Mouse (Mus musculus) cerebellum, adult 18-20 months (tissue): ENCODE measurements around the gene Olfm2.

Experiments used
- DNase-seq, 2 experiments: peaks; one replicate each; pipeline ENCODE4 v3.0.0; 2021

The Olfm2 gene

DNA sequence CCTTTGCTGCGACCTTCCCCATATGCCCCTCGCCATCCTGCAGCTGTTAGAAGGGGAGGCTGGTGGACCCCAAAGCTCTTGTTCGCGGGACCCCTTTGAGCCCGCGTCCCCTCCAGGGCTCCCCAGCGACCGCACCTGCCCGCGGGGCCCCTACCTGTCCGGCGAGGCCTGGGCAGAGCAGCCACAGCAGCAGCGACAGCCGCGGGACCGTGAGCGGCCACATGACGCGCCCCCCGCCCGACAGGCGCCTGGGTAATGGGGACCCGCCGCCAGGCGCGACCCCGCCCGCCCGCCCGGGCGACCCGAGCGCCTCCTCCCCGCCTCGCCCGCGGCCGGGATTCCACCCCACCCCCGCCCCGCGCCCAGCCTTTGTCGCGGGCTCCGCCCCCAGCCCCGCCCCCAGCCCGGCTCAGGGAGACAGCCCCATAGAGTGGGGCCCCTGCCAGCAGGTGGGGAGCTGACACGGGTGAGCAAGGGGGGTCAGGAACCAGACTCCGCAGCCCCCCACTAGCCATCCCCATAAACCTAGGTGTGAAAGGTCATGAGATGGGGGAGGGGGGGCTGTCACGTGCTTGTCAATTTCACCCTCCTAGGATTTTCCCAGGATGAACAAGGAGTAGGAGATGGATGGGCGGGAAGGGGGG is at the start of gene Olfm2:
TSS of gene Olfm2 (minus strand) at position 333 of the 644 bp plus-strand sequence.
- DNase-seq = no peak

DNA sequence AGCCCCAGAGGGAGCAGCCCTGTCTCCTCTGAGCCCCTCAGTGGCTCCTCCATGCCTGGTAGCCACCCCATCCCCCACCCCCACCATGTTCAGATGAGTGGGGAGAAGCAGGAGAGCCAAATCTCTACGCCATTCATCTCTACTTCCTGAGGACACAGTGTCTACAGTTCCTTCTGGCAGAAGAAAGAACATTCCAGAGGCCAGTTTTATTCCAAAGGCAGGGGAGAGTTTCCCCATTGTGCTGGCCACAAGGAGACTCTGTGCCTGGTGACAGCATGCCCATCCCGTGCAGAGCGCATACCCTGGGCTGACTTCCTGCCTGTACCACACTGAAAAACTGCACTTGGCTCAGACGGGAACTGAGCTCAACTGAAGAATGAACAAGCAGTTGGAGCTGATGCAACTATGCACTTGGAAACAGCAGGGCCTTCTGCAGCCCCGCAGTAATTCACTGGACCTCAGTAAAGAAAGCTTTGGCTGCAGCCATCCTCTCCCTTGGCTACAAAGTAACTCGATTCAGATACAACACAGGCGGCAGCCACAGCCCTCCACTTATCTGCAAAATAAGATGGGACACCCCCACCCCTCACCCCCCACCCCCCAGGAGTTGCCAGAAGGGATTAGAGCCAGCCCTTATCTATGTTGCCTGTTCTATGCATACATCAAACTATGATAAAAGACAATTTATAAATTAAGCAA is 48.1 kb upstream of the Olfm2 start:
- DNase-seq = peak; percentile 13 to 32

DNA sequence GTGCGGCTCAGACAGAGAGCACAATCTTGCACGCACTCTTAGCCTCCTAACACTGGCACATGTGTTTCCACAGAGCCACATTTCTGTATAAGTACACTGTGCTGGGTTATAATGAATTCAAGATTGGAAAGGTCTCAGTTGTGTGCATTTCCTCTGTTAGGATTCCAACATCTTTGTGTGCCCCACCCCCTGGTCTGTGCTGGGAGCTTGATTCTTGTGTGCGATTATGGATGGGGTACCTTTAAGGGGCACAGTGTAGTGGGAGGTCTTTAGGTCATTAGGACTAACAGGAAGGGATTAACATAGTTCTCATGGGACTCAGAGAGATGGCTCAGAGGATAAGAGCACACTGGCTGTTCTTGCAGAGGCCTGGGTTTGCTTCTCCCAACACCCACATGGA is 44.2 kb upstream of the Olfm2 start:
- DNase-seq = no peak

DNA sequence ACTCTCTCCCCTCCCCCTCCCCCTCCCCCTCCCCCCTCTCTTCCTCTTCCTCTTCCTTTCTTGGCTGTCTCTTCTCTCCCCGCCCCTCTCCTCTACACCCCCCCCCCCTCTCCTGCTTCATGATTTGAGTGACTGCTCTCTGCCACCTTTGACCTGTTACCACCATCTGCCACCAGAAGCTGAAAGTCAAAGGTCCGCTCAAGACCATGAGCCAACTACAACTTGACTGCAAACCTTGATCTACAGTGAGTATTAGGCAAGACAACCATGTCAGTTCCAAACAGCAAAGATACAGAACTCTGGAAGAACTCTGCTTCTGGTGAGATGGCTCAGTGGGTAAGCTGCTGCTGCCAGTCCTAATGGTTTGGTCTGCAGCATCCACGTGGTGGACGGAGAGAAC is 43.5 kb upstream of the Olfm2 start:
- DNase-seq = no peak

DNA sequence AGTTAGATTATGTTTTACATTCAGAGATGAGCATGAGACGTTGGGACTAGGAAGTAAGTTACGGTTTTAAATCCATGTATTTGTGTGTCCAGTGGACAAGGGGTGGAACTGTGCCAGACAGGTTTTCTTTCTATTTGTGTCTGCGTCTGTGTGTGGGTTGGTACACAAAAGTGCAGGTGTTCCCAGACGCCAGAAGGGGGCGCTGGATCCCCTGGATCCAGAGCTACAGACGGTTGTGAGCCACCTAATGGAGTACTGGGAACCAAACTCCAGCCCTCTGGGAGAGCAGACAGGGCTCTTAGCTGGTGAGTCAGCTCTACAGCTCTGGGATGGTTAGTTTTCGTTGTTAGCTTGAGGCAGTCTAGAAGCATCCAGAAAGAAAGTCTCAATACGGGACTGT is 41.8 kb upstream of the Olfm2 start:
- no peak for DNase-seq

DNA sequence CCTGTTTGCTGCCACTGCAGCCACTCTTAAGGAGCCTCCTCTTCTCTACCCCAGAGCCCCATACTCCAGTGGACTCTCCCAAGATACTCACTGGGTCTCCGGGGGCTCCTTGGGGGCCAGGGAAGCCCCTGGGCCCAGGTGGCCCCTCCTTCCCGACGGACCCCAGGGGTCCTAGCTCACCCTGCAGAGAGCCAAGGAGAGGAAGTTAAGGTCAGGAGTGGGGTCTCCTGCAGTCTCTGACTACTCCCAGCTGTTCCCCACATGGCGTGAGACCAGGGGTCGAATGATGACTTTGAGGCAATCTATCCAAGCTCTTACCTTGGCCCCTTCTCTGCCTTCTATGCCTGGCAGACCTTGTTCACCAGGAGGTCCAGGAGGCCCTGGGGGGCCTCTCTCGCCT is 38.9 kb upstream of the Olfm2 start:
- DNase-seq = no peak

DNA sequence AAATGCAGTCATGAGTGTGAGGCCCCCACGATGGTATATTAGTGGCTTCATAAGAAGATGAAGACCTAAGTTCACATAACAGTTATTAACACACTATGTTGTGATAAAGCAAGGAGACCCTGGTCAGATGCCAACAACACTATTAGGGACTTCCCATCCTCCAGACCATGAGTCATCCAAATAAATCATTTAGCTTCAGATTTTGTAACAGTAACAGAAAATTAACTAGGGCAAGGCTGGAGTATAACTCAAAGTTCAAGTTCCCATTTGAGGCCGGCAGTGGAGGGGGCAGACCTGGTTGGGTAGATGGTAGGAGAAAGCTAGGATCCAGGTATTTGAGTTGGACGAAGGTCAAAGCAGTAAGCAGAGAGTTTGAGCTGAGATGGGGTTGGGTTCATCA is 35.1 kb upstream of the Olfm2 start:
- no peak for DNase-seq

DNA sequence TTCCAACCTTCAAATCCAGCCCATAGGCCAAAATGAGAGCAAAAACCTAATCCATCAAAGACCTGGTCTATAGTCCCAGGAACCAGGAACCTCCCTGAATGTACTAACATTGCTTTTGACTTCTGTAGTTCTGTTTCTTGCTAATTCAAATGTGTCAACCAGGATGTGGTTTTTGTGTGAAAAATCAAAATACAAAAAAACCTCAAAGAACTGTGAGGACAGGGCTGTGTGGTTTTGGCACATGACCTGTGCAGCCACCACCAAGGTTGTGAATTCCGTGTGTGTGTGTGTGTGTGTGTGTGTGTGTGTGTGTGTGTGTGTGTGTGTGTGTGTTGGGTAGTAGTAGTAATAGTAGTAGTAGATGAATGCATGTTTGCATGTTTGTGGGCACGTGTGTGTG is 19.1 kb upstream of the Olfm2 start:
- no peak for DNase-seq

DNA sequence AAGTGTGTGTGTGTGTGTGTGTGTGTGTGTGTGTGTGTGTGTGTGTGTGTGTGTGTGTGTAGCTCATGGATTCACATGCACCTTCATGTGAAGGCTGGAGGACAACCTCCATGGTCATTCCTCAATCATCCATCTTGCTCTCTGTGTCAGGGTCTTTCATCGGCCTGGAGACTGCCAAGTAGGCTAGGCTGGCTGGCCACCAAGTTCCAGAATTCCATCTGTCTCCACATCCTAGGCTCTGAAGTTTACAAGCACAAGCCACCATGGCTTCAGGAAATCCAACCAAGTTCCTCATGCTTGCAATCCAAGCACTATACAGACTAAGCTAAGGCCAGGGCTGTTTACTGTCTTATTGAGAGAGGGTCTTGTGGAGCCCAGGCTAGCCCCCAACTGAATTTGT is 16.9 kb upstream of the Olfm2 start:
- DNase-seq = no peak

DNA sequence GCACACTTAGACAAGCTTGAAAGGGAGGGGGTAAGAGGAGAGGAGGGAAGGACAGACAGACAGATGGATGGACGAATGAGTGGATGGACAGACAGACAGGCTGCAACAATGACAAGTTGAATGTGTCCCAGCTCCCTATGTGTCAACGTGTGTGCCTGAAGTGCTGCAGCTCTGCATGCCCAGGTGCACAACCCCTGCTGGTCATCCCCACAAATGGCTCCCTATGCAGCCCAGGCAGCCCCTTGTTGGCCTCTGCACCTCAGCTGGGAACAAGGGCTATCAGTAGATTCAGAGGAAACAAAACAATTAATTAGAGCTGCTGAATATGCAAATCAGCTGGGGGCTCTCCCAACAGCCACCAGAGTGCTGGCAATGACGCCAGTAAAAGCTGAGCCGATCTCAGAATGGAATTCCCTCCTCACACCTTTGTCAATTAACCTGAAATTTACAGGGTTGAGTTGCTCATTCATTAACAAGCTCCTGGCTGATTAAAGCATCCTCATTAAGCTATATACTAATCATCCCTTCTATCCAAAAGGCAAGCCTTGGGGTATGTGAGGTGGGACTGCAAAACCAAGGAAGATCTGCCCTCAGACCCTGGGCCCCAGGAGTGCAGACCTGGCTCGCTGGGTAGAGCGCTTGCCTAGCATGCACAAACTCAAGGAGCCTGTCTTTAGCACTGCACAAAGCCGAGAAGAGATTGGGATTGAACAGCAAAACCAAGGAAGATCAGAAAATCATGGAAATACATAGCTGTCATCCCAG is 16.2 kb upstream of the Olfm2 start:
- DNase-seq = no peak

DNA sequence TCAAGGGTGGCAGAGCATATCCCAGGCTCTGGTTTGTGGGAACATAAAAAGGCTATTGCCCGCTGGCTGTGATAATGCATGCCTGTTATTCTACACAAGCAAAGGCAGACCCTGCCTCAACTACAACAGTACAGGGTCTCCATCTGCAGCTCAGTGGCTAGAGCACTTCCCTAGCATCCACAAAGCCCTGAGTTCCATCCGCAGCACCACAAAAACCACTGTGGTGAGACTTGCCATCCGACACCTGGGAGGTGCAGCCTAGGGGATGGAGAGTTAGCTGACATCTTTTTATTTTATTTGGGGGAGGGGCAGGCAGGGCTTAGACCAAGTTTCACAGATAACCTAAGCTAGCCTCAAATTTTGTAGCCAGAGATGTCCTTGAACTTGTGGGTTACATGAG is 15.2 kb upstream of the Olfm2 start:
- DNase-seq = no peak

DNA sequence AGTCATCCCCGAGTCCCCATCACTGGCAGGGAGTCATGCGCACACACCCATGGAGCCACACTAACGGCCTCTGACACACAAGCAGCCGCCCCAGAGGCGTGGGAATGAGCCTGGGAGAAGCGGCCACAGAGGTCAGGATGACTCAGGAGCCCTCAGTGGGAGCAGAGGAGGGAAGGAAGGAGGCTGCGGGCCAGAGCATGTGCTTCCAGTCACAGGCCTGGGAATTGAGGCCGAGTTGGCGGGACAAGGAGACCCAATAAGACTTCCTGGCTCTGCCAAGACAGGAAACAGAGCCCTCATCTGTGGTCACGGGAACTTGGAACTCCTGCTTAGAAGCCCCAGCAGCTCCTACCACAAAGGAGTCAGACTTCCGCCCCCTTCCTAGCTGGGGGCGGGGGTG is 14.7 kb upstream of the Olfm2 start:
- DNase-seq = no peak

DNA sequence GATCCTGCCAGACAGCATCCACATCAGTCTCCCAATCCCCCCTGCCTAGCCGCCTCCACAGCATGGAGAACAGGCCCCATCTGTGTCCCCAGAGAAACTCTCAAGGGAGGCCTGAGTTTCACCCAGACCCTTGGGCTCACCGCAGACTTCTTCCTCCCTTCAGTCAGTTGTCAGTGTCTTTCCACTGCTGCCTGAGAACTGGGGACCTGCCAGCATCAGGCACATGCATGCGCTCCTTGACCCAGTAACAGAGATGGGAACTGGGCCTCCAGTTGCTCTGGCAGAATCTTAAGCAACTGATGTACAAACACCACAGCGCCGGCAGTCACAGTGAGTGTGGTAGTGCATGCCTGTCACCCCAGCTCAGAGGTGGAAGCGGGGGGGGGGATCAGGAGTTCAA is 12.7 kb upstream of the Olfm2 start:
- DNase-seq = no peak

DNA sequence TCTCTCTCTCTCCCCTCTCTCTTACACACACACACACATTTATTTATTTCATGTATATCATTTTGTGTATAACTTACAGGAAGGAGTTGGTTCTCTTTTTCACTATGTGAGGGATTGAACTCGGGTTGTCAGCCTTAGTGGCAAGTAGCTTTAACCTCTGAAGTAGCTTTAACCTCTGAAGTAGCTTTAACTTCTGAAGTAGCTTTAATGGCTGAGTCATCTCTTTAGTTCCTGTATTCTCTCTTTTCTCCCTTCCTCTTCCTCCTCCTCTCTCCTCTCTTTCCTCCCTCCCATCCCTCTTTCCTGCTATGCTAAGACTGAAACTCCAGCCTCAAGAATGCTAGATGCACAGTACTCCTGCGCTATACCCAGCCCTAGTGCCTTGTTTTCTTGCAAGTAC is 12.1 kb upstream of the Olfm2 start:
- DNase-seq = no peak

DNA sequence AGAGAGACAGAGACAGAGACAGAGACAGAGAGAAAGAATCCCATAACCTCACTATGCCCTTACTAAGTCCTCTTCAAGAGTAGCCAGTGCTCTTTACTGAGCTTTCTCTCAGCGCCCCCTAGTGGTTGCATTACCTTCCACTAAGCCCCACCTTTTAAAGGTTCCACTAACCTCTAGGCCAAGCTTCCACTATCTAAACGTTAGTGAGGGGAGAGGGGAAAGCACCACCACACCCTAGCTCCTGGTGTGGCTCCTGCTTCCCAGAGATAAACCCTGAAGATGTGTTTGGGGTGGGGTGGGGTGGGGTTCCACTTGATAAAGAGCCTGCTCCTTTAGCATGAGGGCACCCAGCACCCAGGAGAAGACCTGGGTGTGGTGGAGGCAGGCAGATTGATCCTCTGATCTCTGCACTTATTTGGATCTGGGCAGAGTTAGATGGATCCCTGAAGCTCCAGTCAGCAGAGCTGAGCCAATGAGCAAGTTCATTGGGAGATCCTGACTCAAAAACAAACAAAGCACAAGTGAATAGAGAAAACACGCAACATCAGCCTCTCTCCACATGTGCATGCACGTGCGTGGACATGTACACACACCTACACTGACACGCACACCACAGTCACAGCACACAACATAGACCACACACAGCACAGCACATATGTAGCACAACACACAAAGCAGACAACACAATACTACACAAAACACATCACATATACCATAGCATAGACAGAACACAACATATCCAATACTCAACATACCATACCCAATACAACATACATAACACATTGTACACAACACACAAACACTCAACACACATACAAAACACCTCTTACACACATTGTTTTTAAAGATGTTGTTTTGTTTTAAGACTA is 11.2 kb upstream of the Olfm2 start:
- peak; percentile 50 to 57 for DNase-seq

DNA sequence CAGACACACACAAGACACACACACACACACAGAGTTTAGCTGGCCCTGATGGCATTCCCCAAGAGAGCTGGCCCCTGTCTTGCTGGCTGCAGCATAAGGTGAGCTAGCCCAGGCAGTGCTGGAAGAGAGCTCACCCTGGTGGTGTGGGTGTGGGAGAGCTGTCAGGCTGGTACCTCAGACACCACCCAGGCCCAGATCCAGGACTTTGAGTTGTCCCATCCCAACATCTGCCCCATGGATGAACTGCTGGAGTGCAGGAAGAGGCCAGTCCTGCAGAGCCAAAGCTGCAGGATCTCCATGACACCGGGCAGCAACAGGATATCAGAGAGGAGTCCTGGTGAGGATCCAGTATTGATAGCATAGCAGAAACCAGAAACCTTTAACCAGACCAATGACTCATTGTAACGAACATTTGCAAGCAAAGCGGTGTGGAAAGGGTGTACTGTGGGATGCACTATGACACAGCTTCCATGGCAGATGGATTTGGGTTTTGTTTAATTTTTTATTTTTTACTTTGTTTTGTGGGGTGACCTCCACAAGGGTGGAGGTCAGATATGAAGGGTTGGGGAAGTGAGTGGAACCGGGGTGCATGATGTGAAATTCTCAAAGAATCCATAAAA is 10.0 kb upstream of the Olfm2 start:
- DNase-seq = no peak

DNA sequence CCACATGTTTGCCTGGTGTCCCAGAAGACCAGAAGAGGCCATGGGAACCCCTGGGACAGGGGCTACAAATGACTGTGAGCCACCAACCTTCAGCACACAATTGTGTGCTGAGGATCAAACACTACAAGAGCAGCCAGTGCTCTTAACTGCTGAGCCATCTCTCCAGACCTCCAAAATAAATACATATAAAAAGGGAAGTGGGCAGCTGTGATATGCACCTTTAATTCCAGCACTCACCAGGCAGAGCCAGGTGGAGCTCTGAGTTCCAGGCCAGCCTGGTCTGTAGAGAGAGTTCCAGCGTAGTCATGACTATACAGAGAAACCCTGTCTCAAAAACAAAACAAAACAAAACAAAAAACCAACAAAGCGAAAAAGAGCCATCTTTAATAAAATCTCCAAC is 8.2 kb upstream of the Olfm2 start:
- DNase-seq = no peak

DNA sequence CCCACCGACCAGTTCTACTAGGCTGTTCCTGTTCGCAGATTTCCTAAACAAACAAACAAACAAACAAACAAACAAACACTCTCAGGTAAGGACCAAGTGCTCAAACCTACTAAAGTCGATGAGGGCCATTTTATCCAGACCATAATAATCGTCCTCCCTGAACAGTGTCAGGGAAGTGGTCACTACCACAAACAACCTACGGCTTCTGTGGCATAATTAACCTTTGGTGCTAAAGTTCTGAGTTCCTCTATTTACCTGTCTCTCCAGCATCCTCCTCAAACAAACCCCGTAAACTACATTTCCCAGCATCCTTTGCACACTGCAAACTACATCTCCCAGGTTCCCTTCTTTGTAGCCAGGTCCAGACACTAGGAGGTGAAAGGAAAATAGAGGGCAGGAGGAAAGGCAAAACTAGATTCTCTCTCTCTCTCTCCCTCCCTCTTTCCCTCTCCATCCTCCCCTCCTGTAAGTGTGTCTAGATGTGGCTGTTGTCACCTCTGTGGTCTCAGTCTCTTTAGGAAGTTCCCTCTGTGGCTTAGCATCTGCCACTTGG is 5.4 kb upstream of the Olfm2 start:
- DNase-seq = peak in 1 of 2 experiments; percentile 25

DNA sequence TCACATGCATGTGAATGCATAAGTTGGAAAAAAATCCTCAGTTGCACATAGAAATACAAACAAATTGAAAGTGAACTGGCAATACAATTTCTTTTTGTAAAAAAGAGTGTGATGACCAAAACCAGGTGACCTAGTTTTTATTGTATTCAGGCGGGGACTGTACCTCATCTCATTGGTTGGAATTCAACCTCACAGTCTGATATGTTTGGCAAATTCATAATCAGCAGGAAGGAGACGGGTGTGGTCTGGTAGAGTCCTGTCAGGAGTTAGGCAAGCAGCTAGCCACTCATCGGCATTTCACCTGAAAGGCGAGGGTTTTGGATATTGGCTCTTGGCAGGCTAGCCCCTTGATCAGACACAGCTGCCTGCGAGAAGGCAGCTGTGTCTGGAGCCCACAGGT is 3.1 kb upstream of the Olfm2 start:
- no peak for DNase-seq

DNA sequence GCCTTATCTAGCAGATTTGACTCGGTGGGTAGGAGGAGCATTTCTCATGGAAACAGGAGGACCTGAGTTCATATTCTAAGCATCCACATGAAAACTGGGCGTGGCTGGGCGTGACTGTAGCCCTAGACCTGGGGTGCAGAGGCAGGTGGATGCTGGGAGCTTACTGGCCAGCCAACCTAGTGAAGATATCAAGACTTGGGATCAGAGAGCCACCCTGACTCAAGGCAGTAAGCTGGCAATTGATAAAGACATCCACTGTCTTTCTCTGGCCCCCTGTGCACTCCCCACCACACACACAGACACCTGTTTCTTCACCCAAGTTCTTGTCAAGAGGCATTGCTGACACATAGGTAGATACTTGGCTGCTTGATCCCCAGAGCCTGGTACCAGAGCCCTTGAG is 2.4 kb upstream of the Olfm2 start:
- no peak for DNase-seq

DNA sequence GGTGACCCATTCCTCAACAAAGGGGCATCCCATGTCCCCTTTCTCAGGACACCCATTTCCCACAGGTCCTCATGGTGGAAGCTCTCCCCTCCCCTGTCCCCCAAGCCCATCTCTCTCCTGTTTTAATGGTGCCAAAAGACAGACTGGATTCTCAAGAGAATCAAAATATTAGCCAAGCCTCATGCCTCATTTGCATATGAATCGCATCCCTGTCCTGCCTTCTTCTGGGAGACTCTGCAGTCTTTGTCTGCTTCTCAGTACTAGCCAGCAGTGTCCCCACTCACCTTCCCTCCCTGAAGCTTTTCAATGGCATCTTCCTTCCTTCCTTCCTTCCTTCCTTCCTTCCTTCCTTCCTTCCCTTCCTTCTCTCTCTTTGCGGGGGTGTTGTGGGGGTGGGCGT is 1.5 kb upstream of the Olfm2 start:
- DNase-seq = no peak
